Mouse (Mus musculus) inflammation-experienced regulatory T-cells (primary cell): ENCODE data around the gene Gm33815. TPM values are rescaled to one million over a fixed set of nuclear protein-coding genes. Genes with fewer than 3 reads are reported as not detected.

ENCODE experiments used
- polyA plus RNA-seq, 2 experiments: library from polyadenylated mRNA; unstranded; fragments of 100-300 nt; shearing (Covaris generic); gene quantifications; one replicate each; pipeline ENCODE4 v1.2.1; 2017

Gm33815 gene
- not detected for polyA plus RNA-seq

GRCm38 (mm10) chrY:69320832-69321231, at the start of gene Gm33815:
Gene Gm33815 (plus strand): TSS chrY:69321132.

